Mouse (Mus musculus) left cerebral cortex, postnatal 10 days (tissue): ENCODE results near the gene Tmprss11a. TPM values are rescaled to one million over a fixed set of nuclear protein-coding genes. Genes with fewer than 3 reads are reported as not detected.

Experiments used
- DNase-seq, 2 experiments: peaks; one replicate each; pipeline ENCODE4 v3.0.0; 2021 to 2022; ENCODE audit warnings: low spot score in 2 of 2, mixed read lengths in 1 of 2; ENCODE audit errors: extremely low spot score in 1 of 2
- intact Hi-C: fragments of 180-260 bp; cut with DNase I; formaldehyde crosslinking; loops from one replicate; pipeline ENCODE4 v1.15.1; 2025
- total RNA-seq, 2 experiments: library from RNA; stranded (reverse); gene quantifications; 2 replicates each; pipeline ENCODE4 v1.2.3; 2021

Gene Tmprss11a
- total RNA-seq: under 1 TPM; 0.11 to 0.16 TPM

DNA sequence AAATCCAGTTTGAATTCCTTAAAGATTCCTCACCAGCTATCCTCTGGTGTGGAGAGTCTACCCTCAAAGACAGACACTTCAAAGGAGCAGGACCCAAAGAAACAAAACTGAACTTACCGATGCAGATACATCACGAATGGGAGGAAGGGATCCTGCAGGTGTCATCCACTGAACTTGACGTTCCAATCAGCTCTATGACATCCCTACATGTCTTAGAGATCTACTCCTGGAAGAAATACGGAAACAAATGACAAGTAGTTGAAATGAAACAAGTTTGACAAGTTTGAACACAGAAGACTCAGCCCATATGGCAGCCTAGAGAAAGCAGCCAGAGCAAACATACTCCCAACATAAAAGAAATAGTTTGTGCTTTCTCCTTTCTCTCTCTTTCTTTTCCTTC is at the start of gene Tmprss11a:
Gene Tmprss11a, minus strand, starts transcription at position 101 of the 400 bp plus-strand sequence.
- DNase-seq: no peak
- intact Hi-C loops: no loop called here

DNA sequence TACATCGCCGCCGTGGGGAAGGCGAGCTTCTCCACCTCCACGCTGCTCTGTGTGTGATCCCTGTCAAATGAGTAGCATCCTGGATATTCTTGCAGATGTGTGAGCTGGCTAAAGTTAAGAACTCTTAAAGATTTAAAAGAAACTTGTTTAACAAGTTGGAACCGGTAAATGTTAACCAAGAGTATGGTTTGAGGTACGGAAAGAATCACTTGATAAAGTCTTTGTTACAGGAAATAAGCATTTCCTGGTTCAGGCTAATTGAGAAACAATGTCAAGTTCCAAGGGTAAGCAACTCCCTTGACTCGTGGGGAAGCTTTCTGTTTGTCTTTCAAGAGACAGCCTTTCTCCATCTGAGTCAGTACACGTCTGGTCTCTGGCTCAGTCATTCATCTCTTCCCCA is 49.7 kb upstream of the Tmprss11a start, which contains the start of gene Tmprss11g:
Gene Tmprss11g, minus strand, starts transcription at position 101 of the 400 bp plus-strand sequence.
- intact Hi-C loops: no loop called here
- no peak for DNase-seq

DNA sequence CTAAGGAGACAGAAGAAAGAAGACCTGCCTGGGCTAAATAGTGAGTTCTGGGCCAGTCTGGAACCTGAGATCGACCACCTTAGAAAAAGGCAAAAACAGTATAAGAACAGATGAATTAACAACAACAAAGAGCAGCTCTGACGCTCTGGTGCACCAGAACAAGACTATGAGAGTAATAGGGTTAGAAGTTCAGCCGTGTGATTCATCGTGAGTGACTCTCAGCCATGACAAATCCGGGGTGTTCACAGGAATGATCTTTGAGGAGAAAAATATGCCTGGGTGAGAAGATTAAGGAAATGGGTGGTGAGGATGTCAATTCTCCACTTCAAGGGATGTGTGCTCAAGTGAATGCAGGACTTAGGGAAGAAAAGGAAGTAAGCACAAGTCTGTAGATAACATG is 42.7 kb upstream of the Tmprss11a start:
- DNase-seq: no peak
- intact Hi-C loops: no loop called here

DNA sequence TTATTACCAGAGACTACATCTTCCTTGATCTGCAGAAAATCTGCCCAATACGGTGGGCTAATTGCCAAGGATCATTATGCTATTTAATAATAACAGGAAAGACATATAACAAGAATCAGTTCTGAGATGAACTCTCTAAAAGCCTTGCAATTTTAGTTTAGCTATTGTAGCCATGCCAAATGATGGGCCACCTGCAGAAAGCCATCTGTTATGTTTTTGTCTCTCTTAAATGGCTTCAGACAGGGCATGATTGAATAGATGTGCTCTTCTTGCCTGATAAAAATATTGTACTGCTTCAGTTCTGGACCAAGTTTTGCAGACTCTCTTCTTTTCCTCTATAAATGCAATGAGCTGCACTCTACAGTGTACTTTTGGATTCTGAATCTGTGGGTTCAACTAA is 24.7 kb upstream of the Tmprss11a start:
- intact Hi-C loops: no loop called here

DNA sequence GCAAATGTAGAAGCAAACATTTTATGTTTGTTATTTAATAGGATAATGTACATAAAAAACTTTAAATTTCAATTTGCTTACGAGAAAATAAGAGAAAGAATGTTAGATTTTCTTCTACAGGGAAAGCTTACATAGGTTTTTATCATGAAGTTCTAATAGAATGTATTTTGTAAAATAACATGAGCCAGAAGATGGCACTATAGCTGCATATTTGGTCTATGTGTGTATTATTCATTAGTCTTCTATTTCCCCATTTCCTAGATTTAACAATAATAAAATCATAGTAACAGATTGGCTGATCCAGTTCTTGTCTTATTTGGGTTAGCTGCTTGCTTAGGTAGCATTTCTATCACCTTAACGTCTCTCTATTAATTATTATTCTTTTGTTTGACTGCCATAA is 13.8 kb upstream of the Tmprss11a start:
- no peak for DNase-seq
- intact Hi-C loops: loop anchor here (5.0 to 10.0 kb wide), 2 partner anchors 165 to 288 kb away; partner anchors contain the start of gene Gnrhr

More for the DNA sequence above, 24.7 kb upstream of the Tmprss11a start:
- DNase-seq: no peak

DNA sequence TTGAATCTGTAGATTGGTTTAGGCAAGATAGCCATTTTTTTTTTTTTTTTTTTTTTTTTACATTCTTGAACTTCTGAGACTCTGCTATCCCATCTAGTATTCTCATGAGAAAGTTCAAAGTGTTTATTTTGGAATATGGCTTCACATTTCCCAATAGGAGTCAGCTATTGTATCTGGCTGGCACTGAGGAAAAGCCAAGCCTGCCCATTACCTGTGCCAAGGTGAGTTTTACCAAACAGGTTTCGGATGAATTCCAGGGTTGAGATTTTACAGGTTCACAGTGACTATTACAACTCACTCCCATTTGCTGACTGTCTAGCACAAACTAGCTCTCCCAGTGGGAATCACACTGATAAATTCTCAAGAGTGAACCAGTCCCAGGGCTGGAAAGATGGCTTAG is 13.2 kb upstream of the Tmprss11a start:
- DNase-seq: no peak
- intact Hi-C loops: loop anchor here (5.0 to 10.0 kb wide), 2 partner anchors 165 to 287 kb away; partner anchors contain the start of gene Gnrhr

DNA sequence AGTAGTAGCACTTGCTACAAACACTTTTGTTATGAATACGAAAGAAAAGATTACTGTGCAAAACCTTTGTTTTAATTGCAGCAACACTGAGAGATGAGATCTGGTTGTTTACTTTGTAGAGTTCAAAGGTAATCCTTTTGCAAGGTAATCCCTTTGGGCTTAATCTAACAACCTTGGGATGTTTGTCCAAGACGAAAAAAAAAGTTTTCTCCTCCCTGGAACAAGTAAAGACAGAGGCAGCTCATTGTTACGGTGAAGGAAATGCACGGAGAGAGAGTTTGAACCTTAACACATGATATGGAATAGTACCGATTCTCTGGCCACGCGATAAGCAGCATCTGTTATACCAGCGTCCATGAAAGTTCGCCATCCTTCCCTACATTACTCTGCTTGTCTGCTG is 5.1 kb upstream of the Tmprss11a start:
- intact Hi-C loops: no loop called here
- no peak for DNase-seq

DNA sequence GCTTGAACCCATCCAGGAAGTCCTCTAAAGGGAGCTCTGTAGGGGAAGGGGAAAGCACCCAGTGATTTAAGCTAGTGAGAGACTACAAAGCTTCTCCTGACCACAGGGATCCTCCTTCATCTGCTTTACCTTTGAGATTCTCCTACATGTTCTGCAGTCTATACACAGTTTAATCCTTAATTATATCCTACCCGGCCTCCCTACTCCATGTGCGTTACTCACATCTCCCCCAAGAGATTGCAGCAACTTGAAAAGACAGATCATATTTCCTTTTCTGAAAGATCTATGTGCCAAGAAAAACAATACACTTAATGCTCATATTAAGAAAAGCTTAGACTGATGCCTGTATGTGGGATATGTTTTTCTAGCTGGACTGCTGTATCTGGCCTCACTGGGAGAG is 29.5 kb downstream of the Tmprss11a start:
- intact Hi-C loops: no loop called here
- no peak for DNase-seq

DNA sequence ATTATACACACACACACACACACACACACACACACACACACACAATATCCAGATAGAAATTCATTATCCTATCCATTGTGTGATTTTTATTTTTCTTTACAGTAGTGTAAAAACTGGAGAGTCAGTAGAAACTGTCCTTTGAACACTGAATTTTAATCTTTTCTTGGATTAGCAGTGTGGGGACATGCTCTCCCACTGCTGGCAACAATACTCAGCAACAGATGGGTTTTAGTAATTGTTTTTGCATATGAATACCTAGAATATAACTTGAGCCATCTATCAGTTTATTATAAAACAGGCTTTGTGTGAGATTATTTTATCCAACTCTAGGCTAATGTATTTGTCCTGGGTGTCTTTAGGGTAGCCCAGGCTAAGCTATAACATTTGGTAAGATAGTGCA is 30.2 kb downstream of the Tmprss11a start:
- intact Hi-C loops: no loop called here
- no peak for DNase-seq

DNA sequence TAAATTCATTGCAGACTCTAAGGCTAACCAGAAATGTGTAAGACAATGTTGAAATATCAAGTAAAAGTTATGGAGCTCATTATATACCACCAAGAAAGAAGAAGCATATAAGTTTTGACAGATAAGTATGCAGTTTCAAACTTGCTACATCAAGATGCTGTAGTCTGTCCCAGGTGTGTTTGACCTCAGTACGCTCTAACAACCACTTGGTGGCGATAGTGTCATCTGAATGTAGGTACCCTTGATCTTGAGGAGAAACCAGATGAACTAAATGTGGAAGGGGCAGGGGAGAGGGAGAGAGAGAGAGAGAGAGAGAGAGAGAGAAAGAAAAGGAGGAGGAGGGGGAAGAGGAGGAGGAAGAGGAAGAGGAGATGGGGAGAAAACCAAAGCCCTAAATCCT is 36.1 kb downstream of the Tmprss11a start:
- intact Hi-C loops: no loop called here
- DNase-seq: no peak

DNA sequence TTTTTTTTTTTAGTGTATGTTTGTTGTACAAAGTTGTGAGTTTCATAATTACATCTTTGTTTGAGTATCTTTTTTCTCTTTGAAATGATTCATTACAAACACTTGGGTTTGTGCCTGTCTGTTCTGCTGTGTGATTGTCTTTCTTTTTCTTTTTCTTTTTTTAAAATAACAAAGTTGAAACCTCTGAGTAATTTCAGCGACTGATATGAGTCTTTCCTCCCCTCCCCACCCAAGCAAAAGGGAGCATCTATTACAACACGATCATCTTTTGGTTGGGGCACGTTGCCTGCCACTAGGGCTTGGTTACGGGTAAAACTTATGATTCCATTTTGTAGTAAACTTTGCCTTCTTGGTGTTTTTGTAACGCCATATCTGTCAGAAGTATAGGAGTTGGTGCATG is 37.7 kb downstream of the Tmprss11a start:
- intact Hi-C loops: no loop called here
- no peak for DNase-seq

DNA sequence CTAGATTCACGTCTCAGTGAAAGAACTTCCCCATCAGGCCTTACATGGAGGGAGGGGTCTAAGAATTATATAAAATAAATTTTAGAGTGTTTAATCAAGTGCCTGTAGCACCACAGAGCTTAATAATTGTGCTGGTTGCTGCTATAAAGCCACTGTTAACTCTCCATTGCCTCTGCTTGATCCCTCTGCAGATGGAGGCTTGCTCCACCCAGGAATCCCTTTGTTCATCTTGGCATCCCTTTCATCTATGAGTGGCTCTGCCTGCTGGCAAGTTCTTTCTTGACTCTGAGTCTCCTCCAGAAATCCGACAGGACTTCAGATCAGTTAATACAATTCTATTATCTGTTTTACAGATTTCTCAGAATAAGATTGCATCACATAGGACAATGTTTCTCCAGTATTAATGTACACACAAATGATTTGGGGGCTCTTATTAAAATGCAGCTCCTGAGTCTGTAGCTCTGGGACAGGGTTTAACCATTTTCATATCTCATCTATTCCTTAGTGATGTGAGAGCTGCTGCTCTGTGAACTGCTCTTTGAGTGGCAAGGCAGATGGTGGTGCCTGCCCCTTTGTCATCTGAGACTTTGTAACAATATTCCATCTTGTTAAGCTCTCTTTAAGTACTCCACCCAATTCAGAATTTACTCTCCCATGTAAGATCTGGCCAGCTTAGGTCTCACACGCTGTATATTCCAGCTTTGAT is 47.3 kb downstream of the Tmprss11a start:
- intact Hi-C loops: no loop called here
- DNase-seq: no peak

DNA sequence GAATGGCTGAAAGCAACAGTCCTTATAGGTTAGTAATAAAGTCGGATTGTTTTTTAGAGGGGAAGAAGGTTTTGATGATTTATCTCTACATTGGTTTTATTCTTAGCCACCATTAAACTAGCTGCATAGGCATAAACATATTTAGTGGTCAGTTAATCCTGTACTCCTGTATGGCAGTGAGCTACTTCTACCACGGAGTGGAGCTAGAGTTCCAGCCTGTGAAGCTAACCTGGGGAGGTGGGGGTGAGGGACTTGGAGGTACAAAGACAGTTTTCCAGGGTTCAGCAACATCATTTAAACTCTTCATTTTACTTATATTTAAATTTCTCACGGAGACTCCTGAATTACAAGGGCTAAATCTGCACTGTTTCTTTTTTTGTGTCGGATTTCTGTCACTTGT is 49.3 kb downstream of the Tmprss11a start:
- DNase-seq: no peak
- intact Hi-C loops: no loop called here

DNA sequence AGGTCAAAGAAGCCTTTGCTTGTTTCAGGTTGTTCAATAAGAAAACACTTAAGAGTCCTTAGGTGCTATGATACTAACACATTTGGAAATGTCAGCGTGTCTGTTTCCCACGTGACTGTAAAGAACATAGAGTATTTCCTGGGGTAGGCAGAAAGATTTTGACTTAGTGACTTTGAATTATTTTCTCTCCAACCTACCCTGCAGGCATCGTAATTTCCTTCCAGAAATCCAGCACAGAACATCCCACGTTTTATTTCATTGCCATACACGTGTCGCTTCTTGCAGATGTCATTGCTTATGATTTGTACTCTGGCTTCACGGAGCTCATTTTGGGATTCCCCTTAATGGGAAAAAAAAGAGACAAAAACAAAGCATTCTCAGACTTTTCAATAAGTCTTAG is 54.5 kb downstream of the Tmprss11a start:
- no peak for DNase-seq
- intact Hi-C loops: loop anchor here (5.0 kb wide), 1 partner anchor 222 kb away; no protein-coding TSS in a partner anchor

DNA sequence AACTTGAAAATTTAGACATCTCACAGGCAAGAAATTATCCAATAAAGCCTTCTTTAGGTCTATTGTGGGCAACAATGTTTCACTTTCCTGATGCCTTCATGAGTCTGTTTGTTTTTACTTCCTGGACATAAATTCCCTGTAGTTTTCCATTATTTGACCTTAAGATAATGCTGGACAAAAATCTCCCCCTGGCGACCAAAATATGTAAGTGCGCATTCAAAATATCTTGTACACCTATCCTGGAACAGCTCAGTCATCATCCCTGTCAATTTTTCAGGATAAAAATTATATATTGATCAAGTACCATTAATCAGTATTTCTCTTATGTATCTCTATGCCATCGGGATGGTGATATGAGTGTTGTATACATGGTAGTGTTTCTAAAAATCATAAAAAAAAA is 58.0 kb downstream of the Tmprss11a start:
- DNase-seq: no peak
- intact Hi-C loops: loop anchor here (5.0 kb wide), 1 partner anchor 219 kb away; no protein-coding TSS in a partner anchor

DNA sequence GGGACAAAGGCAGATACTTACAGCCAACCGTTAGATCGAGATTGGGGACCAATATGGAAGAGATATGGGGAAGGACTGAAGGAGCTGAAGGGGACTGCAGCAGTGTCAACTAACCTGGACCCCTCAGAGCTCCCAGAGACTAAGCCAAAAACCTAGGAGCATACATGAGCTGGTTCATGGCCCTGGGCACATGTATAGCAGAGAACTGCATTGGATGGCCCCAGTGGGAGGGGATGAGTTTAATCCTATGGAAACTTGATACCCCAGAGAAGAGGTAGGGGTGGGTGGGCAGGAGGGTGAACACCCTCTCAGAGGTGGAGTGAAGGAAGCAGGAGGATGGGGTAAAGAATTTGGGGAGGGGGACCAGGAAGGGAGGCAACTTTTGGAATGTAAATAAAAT is 60.8 kb downstream of the Tmprss11a start:
- DNase-seq: no peak
- intact Hi-C loops: no loop called here

DNA sequence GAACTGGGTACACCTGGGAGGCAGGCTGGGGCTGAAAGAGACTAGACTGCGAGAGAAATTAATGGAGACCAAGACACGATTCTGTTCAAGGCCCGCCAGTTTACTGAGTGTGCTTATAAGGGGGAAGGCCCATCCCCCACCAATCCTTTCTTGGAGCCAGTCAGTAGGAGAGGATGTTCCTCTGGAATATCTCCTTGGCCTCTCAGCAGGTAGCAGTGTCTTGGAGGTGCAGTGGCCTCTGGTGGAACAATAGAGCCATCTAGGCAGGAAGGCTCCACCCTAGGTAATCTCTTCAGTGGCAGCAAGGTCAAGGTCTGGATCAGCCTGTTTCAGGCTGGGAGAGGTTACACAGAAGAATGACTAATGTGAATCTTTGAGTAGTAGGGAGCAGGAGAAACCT is 61.6 kb downstream of the Tmprss11a start:
- DNase-seq: no peak
- intact Hi-C loops: no loop called here

DNA sequence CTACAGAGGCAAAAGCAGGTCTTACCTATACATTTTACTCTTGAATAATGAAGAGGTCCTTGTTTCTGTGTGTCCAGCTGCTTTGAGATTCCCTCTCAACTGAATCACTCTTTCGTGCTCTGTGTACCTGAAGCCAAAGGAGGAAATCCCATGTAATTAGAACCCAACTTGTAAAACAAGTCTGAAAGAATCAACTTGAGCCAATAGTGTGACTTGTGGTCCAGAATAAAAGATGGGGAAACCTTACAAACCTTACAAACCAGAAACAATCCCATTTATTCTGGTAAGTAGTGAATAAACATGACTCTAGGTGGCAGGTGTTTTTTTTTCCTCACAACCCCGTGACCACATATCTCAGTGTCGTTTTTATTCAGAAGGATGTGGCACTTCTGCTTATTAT is 95.5 kb downstream of the Tmprss11a start, which contains the start of gene Tmprss11d:
Gene Tmprss11d, minus strand, starts transcription at position 101 of the 400 bp plus-strand sequence.
- intact Hi-C loops: no loop called here

More for the DNA sequence above, 95.5 kb downstream of the Tmprss11a start, which contains the start of gene Tmprss11d:
- DNase-seq: no peak
